In genomic region chr12:104751331-104751813, GRCm38 (mm10) we compare ENCODE assay signal across 8 mouse cellular contexts.
A peak's percentile ranks its signal among the peaks of the same experiment; 100 is the strongest.
DNase-seq lines count a peak whose midpoint lies in the region; ATAC-seq lines count a peak whose summit lies in the region.

No protein-coding gene starts in this region.

- peak; percentile 4; the same call in 1 of the 2 replicates for ATAC-seq in cerebellum, adult (ENCODE audit: insufficient number of reproducible peaks, low FRiP score, low TSS enrichment)

- DNase-seq in cerebellum, adult 8-10 months: no peak
- DNase-seq in thymus, postnatal 14 days: peak; percentile 52
- DNase-seq in thymus, postnatal 25 days: no peak
- DNase-seq in frontal cortex, postnatal 36 days (ENCODE audit: low spot score in 2 of 2): peak; percentile 26 to 36
- peak; percentile 25 to 35 for DNase-seq in kidney, adult 8-10 months
- peak; percentile 54 for DNase-seq in lung, postnatal 10 days
- DNase-seq in retina, postnatal 7 days (ENCODE audit: low read depth, low spot score): peak; percentile 17

Comparison
In these comparisons a context has a peak if more than half of its experiments do, and no peak if none do; other contexts are left out.
1. DNase-seq: peak in thymus, postnatal 14 days (single experiment), frontal cortex, postnatal 36 days (2 of 2), kidney, adult 8-10 months (2 of 2), lung, postnatal 10 days (single experiment) and retina, postnatal 7 days (single experiment); none in cerebellum, adult 8-10 months (single experiment) and thymus, postnatal 25 days (single experiment).